Mouse (Mus musculus): ENCODE measurements around the gene Runx3.

The Runx3 gene

GRCm38 (mm10) chr4:135220641-135221040 lies 100.2 kb downstream of the Runx3 start:
- DNase-seq (ENCODE audit: low spot score in 2 of 2) = no peak

GRCm38 (mm10) chr4:135221632-135222407 lies 101.4 kb downstream of the Runx3 start:
- DNase-seq (ENCODE audit: low spot score in 2 of 2) = peak in 1 of 2 experiments; percentile 30

DNA sequence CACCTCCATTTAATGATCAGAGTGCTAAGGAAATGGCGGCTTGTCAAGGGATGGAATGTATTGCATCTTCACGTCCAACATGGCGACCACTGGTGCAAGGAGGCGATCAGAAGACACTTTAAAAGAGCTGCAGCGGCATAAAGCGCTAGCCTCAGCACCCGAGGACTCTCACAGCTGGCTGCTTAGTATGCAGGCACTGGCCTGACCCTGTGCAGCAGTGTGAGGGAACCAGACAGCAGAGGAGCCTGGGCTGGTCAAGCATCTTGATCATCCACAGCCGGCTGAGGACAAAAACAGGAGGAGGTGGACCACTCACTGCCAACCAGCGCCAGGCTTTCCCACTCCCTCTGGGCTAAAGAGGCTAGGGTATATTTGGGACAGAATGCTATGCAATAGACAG lies 103.4 kb downstream of the Runx3 start:
- no peak for DNase-seq (ENCODE audit: low spot score in 2 of 2)

- no peak for DNase-seq (ENCODE audit: low spot score in 2 of 2)
These were observed 105.7 kb downstream of the Runx3 start for GRCm38 (mm10) chr4:135226008-135226667.

Data from frontal cortex, postnatal 36 days (tissue).